Mouse (Mus musculus) thymus, postnatal 14 days (tissue): ENCODE measurements around the gene Rassf5.

ENCODE experiments used
- DNase-seq: peaks from one replicate; pipeline ENCODE4 v3.0.0; 2021

The Rassf5 gene

DNA sequence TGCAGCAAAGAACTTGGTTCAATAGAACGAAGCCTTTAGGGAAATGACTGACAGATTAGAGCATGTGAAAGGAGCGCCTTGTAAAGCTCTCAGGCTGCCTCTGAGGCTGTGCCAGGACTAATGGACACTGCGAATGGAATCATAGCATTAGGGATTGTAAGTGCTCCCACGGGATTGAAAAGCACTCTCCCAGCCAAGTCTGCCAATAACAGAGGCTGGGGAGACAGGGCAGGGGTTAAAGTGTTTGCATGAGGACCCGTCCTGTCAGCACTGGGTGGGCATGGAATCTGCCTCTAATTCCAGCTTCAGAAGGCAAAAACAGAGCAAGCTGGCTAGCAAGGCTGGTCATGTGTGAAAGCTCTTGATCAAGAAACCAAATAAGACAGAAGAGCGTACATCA, 110.8 kb downstream of the Rassf5 start:
- DNase-seq: no peak
